Mouse (Mus musculus) testis, adult 2 months (tissue): ENCODE results near the gene Gng12. TPM values are rescaled to one million over a fixed set of nuclear protein-coding genes. Genes with fewer than 3 reads are reported as not detected.

ENCODE experiments used
- H3K27ac ChIP-seq: fragments of 200-500 bp; 2 replicates; pipeline ENCODE4 v1.5.1; 2012; ENCODE audit warnings: low read depth, low read length; ENCODE audit not compliant: control insufficient read depth, insufficient read depth
- H3K27me3 ChIP-seq: fragments of 200-500 bp; 2 replicates; pipeline ENCODE4 v1.6.1; 2012; ENCODE audit warnings: mild to moderate bottlenecking, low read length, moderate library complexity; ENCODE audit not compliant: control insufficient read depth, insufficient read depth
- H3K36me3 ChIP-seq: fragments of 200-500 bp; 2 replicates; pipeline ENCODE4 v1.6.1; 2012; ENCODE audit warnings: mild to moderate bottlenecking, low read length; ENCODE audit not compliant: control insufficient read depth, insufficient read depth
- H3K4me1 ChIP-seq: fragments of 200-500 bp; 2 replicates; pipeline ENCODE4 v1.6.1; 2012; ENCODE audit warnings: low read length; ENCODE audit not compliant: control insufficient read depth, insufficient read depth
- H3K4me3 ChIP-seq: fragments of 200-500 bp; 2 replicates; pipeline ENCODE4 v1.5.1; 2012; ENCODE audit warnings: low read depth, mild to moderate bottlenecking, low read length, moderate library complexity, mixed read lengths; ENCODE audit not compliant: control insufficient read depth
- CTCF ChIP-seq: fragments of 200-500 bp; IDR thresholded peaks from 2 replicates; pipeline ENCODE4 v1.5.1; 2012; ENCODE audit warnings: low read depth, mild to moderate bottlenecking, inconsistent platforms, low read length, moderate library complexity; ENCODE audit not compliant: control insufficient read depth, insufficient read depth, insufficient replicate concordance
- POLR2A ChIP-seq: fragments of 200-500 bp; IDR thresholded peaks from 2 replicates; pipeline ENCODE4 v1.6.1; 2012; ENCODE audit warnings: low read depth, mild to moderate bottlenecking, inconsistent platforms, low read length, moderate library complexity; ENCODE audit not compliant: control insufficient read depth
- polyA plus RNA-seq: library from polyadenylated mRNA; depleted of rRNA; stranded (reverse); fragments of >200 nt; gene quantifications from 2 replicates; pipeline ENCODE4 v1.2.3, GENCODE M21; 2012

Gene Gng12
- polyA plus RNA-seq, 1 experiment: 13.6 TPM

DNA sequence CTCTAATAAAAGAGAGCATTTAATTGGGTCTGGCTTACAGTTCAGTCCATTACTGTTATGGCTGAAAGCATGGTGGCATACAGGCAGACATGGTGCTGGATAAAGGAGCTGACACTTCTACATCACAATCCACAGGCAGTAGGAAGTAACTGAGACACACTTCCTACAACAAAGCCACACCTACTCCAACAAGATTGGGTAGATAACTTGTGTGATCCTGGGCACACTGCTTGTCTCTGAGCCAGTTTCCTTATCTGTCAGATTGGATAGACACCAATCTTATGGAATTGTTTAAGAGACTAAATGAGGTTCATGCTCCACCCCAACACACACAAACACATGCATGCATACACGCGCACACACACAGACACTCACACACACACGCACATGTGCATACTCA lies 51.9 kb downstream of the Gng12 start:
- Histone ChIP-seq H3K4me1 (no peaks in the 10 kb centered on the region), H3K4me3 (no peak overlapping the region), H3K27me3 (no peaks in the 10 kb centered on the region), H3K27ac (no peak overlapping the region), H3K36me3 (no peaks in the 10 kb centered on the region)
- no peak for TF ChIP-seq POLR2A
- TF ChIP-seq CTCF: no peak

DNA sequence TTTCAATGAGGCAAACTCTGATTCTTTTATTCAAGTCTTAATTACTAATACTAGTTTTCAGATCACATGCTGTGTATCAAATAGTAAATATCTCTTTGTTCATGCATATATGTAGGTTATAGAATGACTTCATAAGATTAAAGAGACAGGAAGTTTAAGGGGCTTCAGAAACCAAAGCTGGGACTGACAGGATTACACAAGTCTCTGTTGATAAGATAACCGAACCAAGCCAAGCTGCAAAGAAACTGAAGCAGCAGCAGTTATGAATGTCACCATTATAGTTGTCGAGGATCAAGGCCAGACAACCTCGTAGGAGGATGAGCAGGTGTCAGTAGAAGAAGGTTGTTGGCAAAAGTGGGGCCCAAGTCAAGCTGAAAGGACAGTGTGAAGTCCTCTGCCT lies 52.7 kb downstream of the Gng12 start:
- Histone ChIP-seq H3K27ac (no peak overlapping the region), H3K36me3 (no peaks in the 10 kb centered on the region), H3K4me3 (no peak overlapping the region), H3K4me1 (no peaks in the 10 kb centered on the region), H3K27me3 (no peaks in the 10 kb centered on the region)
- TF ChIP-seq CTCF: no peak
- TF ChIP-seq POLR2A: no peak

DNA sequence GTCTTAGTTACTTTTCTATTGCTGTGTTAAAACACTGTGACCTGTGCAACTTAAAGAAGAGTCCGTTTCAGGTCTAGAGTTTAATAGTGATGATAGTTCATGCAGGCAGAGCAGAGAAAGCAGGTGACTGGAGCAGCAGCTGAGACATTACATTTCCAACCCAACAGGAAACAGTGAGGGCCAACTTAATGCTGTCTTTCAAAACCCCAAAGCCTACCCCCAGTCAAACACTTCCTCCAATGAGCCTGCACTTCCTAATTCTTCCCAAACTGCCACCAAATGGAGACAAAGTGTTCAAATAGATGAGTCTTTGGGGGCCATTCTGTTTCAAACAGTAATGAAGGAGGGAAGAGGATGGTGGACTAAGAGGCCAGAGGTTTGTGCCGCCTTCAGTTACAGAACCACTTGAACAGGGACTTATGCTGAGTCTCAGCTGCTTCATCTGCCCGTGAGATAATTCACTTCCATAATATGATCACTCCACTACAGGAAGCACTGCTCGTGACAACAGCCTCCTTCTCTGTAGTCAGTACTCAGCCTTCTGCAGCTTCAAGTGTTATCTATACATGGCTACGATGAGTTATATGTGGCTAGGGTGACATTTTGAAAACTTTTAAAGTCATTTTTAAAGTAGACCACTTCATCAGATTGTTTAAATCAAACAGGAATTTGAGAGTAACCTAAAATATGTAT lies 55.7 kb downstream of the Gng12 start:
- no peaks in the 10 kb centered on the region for H3K36me3 ChIP-seq
- no peak overlapping the region for H3K4me3 ChIP-seq
- TF ChIP-seq CTCF (no peak), POLR2A (no peak)
- no peak overlapping the region for H3K27ac ChIP-seq
- no peaks in the 10 kb centered on the region for H3K27me3 ChIP-seq
- no peaks in the 10 kb centered on the region for H3K4me1 ChIP-seq

DNA sequence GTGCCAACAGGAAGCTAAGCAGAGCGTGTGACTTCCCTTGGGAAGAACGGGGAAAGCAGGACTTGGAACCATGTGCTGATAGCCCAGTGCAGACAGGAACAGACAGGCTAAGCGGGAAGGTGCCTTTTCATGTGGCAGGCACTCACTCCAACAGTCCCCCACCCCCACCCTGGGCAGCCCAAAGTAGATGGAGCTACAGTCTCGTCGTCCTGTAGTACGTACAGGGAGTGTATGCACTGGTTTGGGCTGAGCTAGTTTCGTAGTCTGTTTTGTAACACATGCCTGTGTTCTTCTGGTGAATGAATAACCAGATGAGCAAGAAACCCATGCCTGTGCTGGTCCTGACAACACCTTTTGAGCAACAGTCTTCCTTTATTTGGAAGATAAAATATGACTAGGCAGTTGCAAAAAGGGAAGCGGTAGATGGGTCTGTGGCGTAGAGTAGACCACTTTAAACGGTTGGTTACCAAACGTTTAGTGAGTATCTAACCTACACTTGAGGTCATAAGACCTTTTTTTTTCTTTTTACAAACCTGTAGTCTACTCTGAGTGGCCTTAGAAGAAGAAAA lies 57.8 kb downstream of the Gng12 start:
- no peaks in the 10 kb centered on the region for H3K27me3 ChIP-seq
- no peak overlapping the region for H3K27ac ChIP-seq
- TF ChIP-seq CTCF (no peak), POLR2A (no peak)
- no peak overlapping the region for H3K4me3 ChIP-seq
- H3K36me3 ChIP-seq: no peaks in the 10 kb centered on the region
- no peaks in the 10 kb centered on the region for H3K4me1 ChIP-seq

DNA sequence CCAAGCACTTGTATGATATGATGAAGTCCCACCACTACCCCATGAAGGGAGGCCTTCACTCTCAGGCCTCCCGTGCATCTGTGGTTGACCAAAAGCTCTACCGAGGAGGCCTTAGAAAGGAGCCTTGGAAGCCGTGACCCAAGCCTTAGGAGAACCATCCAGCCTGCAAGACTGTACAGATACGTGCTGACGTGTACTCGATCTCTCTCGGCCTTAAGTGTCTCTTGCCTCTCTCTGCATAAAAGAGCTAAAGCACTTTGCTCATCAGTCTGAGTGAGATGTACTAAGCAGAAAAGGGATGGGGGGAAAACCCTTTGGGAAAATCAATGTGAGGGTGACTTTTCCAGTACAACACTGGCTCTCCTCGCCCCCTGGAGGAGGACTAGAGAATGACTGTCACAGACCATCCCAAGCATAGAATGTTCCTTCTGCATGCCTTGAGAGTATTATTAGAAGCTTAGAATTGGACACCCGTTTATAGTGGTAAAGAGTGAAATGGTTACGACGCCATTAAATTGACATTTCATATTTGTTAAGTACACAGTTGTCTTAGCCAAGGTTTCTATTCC lies 59.0 kb downstream of the Gng12 start:
- Histone ChIP-seq H3K27me3 (no peaks in the 10 kb centered on the region), H3K27ac (no peak overlapping the region), H3K4me1 (no peaks in the 10 kb centered on the region), H3K36me3 (no peaks in the 10 kb centered on the region), H3K4me3 (no peak overlapping the region)
- no peak for TF ChIP-seq CTCF
- TF ChIP-seq POLR2A: no peak

DNA sequence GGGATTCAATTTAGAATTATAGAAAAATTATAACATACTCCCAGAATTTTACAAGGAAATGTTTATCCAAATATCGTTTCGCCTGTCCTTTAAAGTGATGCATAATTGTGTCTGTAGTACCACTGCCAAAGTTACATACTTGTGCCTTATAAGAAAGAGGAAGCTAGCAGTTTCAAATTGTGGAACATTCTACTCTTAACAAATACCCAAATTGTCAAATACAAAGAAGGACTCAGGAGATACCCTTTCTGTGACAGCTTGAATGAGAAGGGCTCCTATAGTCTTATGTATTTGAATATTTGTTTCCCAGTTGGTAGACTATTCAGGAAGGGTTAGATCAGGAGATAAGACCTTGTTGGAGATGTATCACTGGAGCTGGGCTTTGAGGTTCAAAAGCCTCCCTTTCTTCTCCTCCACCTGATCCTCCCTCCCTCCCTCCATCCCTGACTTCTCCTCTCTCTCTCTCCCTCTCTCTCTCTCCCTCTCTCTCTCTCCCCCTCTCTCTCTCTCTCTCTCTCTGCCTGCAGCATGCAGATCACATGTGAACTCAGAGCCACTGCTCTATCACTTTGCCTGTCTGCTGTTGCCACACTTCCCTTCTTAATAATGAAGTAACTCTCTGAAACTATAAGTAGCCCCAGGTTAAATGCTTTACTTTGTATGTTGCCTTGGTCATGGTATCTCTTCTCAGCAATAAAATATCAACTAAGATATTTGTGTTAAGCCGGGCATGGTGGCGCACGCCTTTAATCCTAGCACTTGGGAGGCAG lies 62.5 kb downstream of the Gng12 start:
- Histone ChIP-seq H3K4me1 (no peaks in the 10 kb centered on the region), H3K36me3 (no peaks in the 10 kb centered on the region), H3K27me3 (no peaks in the 10 kb centered on the region), H3K27ac (no peak overlapping the region), H3K4me3 (no peak overlapping the region)
- TF ChIP-seq CTCF (no peak), POLR2A (no peak)

DNA sequence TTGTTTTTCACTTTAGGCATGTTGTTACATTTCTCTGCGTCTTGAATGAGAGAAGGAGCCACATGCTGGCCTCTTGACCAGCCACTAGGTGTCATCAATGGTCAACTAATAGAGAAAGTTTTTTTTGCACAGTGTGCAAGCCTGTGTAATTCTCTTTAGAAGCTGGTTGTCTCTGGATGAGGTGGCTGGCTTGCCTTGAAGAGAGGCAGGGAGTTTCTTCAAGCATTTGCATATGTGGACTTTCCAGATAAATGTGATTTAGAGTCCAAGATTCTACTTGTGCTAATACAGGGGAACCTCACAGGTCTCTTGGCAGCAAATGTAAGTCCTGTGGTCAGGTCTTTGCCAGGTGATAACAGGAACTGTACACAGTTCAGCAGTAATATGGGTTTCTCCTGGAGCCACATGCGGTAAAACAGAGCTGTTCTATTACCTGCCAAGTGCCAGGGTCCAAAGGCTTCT lies 66.4 kb downstream of the Gng12 start:
- no peak overlapping the region for H3K4me3 ChIP-seq
- TF ChIP-seq POLR2A (no peak), CTCF (no peak)
- H3K4me1 ChIP-seq: no peaks in the 10 kb centered on the region
- H3K27ac ChIP-seq: no peak overlapping the region
- H3K27me3 ChIP-seq: no peaks in the 10 kb centered on the region
- H3K36me3 ChIP-seq: no peaks in the 10 kb centered on the region
